Mouse (Mus musculus) forebrain, embryonic 16.5 days (tissue): ENCODE results near the gene Nfkb1. TPM values are rescaled to one million over a fixed set of nuclear protein-coding genes. Genes with fewer than 3 reads are reported as not detected.
A peak's percentile ranks its signal among the peaks of the same experiment; 100 is the strongest.

Experiments used
- ATAC-seq: fragments of 200-750 bp; cut with Nextera tagmentation; 2 replicates; pipeline ENCODE4 v1.8.0; 2017; ENCODE audit warnings: mild to moderate bottlenecking, moderate library complexity
- H3K27ac ChIP-seq: fragments of 300-500 bp; sonication (generic); 2 replicates; pipeline ENCODE4 v1.5.1; 2014; ENCODE audit warnings: low read length, control low read depth
- H3K27me3 ChIP-seq: fragments of 300-500 bp; sonication (generic); replicated peaks from 2 replicates; pipeline ENCODE4 v1.6.1; 2014; ENCODE audit warnings: low read length; ENCODE audit not compliant: control insufficient read depth, insufficient read depth
- H3K36me3 ChIP-seq: fragments of 300-500 bp; sonication (generic); 2 replicates; pipeline ENCODE4 v1.6.1; 2014; ENCODE audit not compliant: control insufficient read depth, insufficient read depth
- H3K4me1 ChIP-seq: fragments of 300-500 bp; sonication (generic); replicated peaks from 2 replicates; pipeline ENCODE4 v1.6.1; 2014; ENCODE audit warnings: low read length; ENCODE audit not compliant: control insufficient read depth, insufficient read depth
- H3K4me2 ChIP-seq: fragments of 300-500 bp; sonication (generic); 2 replicates; pipeline ENCODE4 v1.6.1; 2014; ENCODE audit warnings: mild to moderate bottlenecking, low read length, control low read depth
- H3K4me3 ChIP-seq: fragments of 300-500 bp; sonication (generic); replicated peaks from 2 replicates; pipeline ENCODE4 v1.5.1; 2014; ENCODE audit warnings: mild to moderate bottlenecking, low read length, control low read depth
- H3K9ac ChIP-seq: fragments of 300-500 bp; sonication (generic); replicated peaks from 2 replicates; pipeline ENCODE4 v1.6.1; 2014; ENCODE audit warnings: low read depth, low read length, control low read depth
- H3K9me3 ChIP-seq: fragments of 300-500 bp; sonication (generic); 2 replicates; pipeline ENCODE4 v1.6.1; 2016; ENCODE audit warnings: low read length; ENCODE audit not compliant: control insufficient read depth
- WGBS: fragments of 180-500 bp; shearing (Covaris S2); extraction: QIAGEN DNeasy Blood & Tissue Kit; methylation state at CpG from one replicate; pipeline ENCODE4 v1.1.7; 2014; 5-methylcytosine and 5-hydroxymethylcytosine counted together
- polyA plus RNA-seq: library from polyadenylated mRNA; unstranded; fragments of >200 nt; fragmentation: Nextera tagmentation; extraction: Ambion mirVana; gene quantifications from 2 replicates; pipeline ENCODE4 v1.2.1, GENCODE M21; 2015

Nfkb1 gene
- polyA plus RNA-seq, 1 experiment from 2014 or later, result 7.1 TPM

- H3K4me1 ChIP-seq, result no peaks in the 10 kb centered on the region
- no peak overlapping the region for H3K4me3 ChIP-seq
- H3K27me3 ChIP-seq, result no peaks in the 10 kb centered on the region
- H3K4me2 ChIP-seq, result no peak overlapping the region
- H3K9me3 ChIP-seq, result no peaks in the 10 kb centered on the region
- ATAC-seq, result no peak
- no peaks in the 10 kb centered on the region for H3K36me3 ChIP-seq
- WGBS, result 69% methylated on average over 9 of the region's 9 CpGs
- H3K27ac ChIP-seq, result no peak overlapping the region
- no peak overlapping the region for H3K9ac ChIP-seq
Measured at GRCm38 (mm10) chr3:135661707-135662106, 29.6 kb downstream of the Nfkb1 start.

GRCm38 (mm10) chr3:135658540-135659097 lies 32.7 kb downstream of the Nfkb1 start:
- Histone ChIP-seq H3K4me2 (no peak overlapping the region), H3K27me3 (no peaks in the 10 kb centered on the region), H3K4me1 (no peaks in the 10 kb centered on the region), H3K27ac (no peak overlapping the region), H3K9ac (no peak overlapping the region), H3K9me3 (no peaks in the 10 kb centered on the region), H3K36me3 (no peaks in the 10 kb centered on the region), H3K4me3 (no peak overlapping the region)
- 80% methylated on average over 7 of the region's 7 CpGs for WGBS
- ATAC-seq, result no peak

- Histone ChIP-seq H3K4me3 (no peak overlapping the region), H3K27me3 (no peaks in the 10 kb centered on the region), H3K9ac (no peak overlapping the region), H3K36me3 (no peaks in the 10 kb centered on the region), H3K4me1 (peaks cover under 1% of the 10 kb centered on the region; the same call in 1 of the 2 replicates), H3K4me2 (no peak overlapping the region), H3K9me3 (no peaks in the 10 kb centered on the region), H3K27ac (no peak overlapping the region)
- WGBS, result 90% methylated on average over 4 of the region's 4 CpGs
- no peak for ATAC-seq
Measured at GRCm38 (mm10) chr3:135656156-135656555, 35.2 kb downstream of the Nfkb1 start.

DNA sequence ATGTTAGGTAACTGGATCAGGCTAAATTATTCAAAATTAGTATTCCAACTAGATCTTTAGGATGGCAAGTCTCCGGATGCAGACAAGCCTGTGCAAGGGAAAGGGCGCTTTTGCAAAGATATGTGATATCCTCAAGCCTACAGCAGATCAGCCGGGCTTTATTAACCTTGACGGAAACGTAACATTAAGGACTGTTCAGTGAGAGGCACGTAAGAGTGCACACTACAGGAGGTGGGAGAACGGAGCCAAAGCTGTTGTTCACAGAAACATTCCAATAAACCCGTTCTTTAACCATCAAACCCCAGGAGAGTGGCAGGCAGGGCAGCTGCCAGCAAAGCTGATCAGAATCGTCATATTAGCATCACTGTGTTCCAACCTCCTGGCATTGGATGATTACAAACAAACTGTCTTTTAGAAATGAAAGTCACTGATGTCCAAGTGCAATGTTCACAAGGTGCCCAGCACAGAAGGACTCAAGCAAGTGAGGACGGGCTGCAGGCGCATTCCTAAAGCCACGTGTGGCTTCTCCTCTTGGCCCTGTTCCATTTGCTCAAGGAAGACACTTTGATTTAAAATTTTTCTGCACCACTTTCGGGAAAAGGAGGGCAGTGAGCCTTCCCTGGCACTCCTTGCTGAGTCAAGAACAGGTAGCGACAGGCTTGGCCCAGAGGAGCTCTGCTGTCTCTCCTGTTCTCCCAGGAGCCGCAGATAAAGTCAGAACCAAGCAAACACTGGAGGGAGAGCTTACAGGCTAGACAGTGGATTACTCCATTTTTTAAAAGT lies 40.4 kb downstream of the Nfkb1 start:
- no peak overlapping the region for H3K9ac ChIP-seq
- H3K36me3 ChIP-seq, result no peaks in the 10 kb centered on the region
- H3K4me2 ChIP-seq, result no peak overlapping the region
- no peak overlapping the region for H3K27ac ChIP-seq
- H3K9me3 ChIP-seq, result no peaks in the 10 kb centered on the region
- H3K27me3 ChIP-seq, result no peaks in the 10 kb centered on the region
- H3K4me1 ChIP-seq, result peaks cover 4% of the 10 kb centered on the region; the same call in 1 of the 2 replicates
- ATAC-seq, result no peak
- WGBS, result 65% methylated on average over 15 of the region's 15 CpGs
- H3K4me3 ChIP-seq, result no peak overlapping the region

DNA sequence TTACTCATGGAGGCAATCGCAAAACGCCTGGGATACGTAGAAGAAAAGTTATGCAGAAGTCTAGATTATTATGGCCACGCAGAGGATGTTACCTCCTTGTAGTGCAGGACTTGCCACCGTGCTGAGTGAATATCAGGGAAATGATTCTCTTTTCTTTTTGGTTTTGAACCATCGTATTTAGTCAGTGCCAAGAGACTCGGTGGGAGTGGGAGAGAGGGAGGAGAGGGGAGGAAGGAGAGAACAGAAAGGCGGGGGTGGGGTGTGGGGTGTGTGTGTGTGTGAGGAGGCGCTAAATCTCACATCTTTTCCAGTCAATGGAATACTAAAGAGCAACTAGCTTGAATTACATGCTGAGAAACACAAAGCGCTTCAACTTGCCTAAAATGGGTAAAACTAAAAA lies 41.5 kb downstream of the Nfkb1 start:
- 57% methylated on average over 10 of the region's 10 CpGs for WGBS
- Histone ChIP-seq H3K4me3 (no peak overlapping the region), H3K9ac (no peak overlapping the region), H3K4me2 (no peak overlapping the region), H3K36me3 (no peaks in the 10 kb centered on the region), H3K9me3 (no peaks in the 10 kb centered on the region), H3K4me1 (peaks cover 4% of the 10 kb centered on the region; the same call in 1 of the 2 replicates), H3K27me3 (no peaks in the 10 kb centered on the region), H3K27ac (no peak overlapping the region)
- peak; percentile 62 for ATAC-seq

- no peak for ATAC-seq
- 92% methylated on average over 8 of the region's 8 CpGs for WGBS
Measured at GRCm38 (mm10) chr3:135648501-135648900, 42.8 kb downstream of the Nfkb1 start.

DNA sequence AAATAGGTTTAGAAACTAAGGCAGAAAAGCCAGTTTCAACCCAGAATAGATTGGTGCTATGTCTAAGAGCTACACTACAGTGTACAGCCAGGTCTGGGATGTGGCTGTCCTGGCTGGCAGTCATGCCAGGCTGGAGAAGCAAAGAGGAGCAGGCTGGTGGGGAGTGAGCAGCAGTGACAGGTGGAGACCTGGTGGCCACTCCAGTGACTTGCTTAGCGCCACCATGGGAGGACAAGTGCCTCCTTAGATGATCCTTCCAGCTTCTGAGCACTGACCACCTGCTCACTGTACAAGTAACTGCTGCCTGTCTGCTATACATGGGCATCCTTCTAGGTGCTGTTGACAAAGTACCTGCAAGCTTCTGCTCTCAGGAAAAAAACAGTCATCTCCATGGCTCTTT lies 44.7 kb downstream of the Nfkb1 start:
- H3K4me1 ChIP-seq, result peaks cover 4% of the 10 kb centered on the region; the same call in 1 of the 2 replicates
- no peak overlapping the region for H3K4me3 ChIP-seq
- WGBS, result 93% methylated on average over 1 of the region's 1 CpGs
- no peak overlapping the region for H3K9ac ChIP-seq
- H3K4me2 ChIP-seq, result no peak overlapping the region
- no peaks in the 10 kb centered on the region for H3K27me3 ChIP-seq
- H3K9me3 ChIP-seq, result no peaks in the 10 kb centered on the region
- H3K36me3 ChIP-seq, result no peaks in the 10 kb centered on the region
- ATAC-seq, result no peak
- no peak overlapping the region for H3K27ac ChIP-seq

More at GRCm38 (mm10) chr3:135648501-135648900, 42.8 kb downstream of the Nfkb1 start:
- Histone ChIP-seq H3K27ac (no peak overlapping the region), H3K9ac (no peak overlapping the region), H3K36me3 (no peaks in the 10 kb centered on the region), H3K27me3 (no peaks in the 10 kb centered on the region), H3K4me3 (no peak overlapping the region), H3K4me2 (no peak overlapping the region), H3K4me1 (peaks cover 4% of the 10 kb centered on the region; the same call in 1 of the 2 replicates), H3K9me3 (no peaks in the 10 kb centered on the region)

DNA sequence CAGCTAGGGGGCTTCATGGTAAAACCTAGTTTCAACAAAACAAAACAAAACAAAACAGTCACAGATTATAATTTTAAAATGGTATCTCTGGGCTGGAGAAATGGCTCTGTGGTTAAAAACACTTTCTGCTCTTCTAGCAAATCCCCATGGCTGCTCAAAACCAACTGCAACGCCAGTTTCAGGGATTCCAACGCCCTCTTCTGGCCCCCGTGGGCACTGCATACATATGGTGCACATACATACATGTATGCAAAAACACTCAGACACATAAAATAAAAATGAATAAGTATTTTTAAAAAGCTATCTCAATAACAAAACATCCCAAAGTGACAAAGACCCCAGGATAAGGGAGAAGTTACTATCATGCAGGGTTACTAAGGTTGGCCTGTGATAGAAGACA lies 46.4 kb downstream of the Nfkb1 start:
- no peak overlapping the region for H3K27ac ChIP-seq
- no peaks in the 10 kb centered on the region for H3K27me3 ChIP-seq
- WGBS, result 90% methylated on average over 3 of the region's 3 CpGs
- no peak overlapping the region for H3K9ac ChIP-seq
- H3K4me2 ChIP-seq, result no peak overlapping the region
- no peaks in the 10 kb centered on the region for H3K36me3 ChIP-seq
- H3K4me3 ChIP-seq, result no peak overlapping the region
- H3K4me1 ChIP-seq, result no peaks in the 10 kb centered on the region
- H3K9me3 ChIP-seq, result no peaks in the 10 kb centered on the region
- no peak for ATAC-seq

DNA sequence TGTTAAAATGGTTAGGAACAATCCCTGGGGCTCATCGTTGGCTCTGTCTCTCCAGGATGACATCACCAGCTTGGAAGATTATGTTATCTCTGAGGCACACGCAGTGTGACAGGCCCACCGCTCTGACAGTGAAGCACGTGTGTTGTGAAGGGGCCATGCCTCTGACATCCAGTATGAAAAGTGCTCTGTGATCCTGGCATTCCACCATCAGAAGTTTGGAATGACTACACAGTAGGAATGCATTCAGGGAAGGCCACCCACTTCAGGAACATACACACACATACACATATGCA lies 49.8 kb downstream of the Nfkb1 start:
- Histone ChIP-seq H3K36me3 (no peaks in the 10 kb centered on the region), H3K4me3 (no peak overlapping the region), H3K27ac (no peak overlapping the region), H3K4me1 (no peaks in the 10 kb centered on the region), H3K9ac (no peak overlapping the region), H3K27me3 (no peaks in the 10 kb centered on the region), H3K9me3 (no peaks in the 10 kb centered on the region), H3K4me2 (no peak overlapping the region)
- ATAC-seq, result no peak
- WGBS, result 93% methylated on average over 4 of the region's 4 CpGs
